Mouse (Mus musculus) bone marrow, adult 2 months (tissue): ENCODE measurements around the gene Pofut1.

Experiments used
- CTCF ChIP-seq: fragments of 200-500 bp; IDR thresholded peaks from 2 replicates; pipeline ENCODE4 v1.5.1; 2011; ENCODE audit warnings: low read length, control low read depth; ENCODE audit not compliant: control insufficient read depth, insufficient read depth
- POLR2A ChIP-seq: fragments of 200-500 bp; IDR thresholded peaks from 2 replicates; pipeline ENCODE4 v1.6.1; 2011; ENCODE audit warnings: low read depth, mild to moderate bottlenecking, control low read depth, low read length, borderline replicate concordance; ENCODE audit not compliant: control insufficient read depth

DNA sequence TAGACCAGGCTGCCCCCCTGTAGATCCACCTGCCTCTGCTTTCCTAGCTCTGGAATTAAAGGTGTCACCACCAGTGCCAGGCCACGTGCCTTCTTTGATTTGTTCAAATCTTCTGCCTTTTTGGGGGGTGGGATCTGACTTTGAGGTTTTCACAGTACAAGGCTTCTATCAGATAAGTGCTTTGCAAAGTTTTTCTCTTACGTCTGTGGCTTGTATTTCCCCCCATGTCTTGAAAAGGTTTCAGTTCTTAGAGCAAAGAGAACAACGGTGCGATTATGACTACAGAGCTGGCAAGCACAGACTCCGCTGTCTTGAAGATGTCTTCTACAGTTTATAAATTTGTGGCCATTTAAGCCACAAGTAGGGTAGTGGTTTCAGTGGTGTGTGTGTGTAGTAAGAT lies 29.9 kb upstream of the Pofut1 start:
- no peak for TF ChIP-seq POLR2A
- no peak for TF ChIP-seq CTCF
